Comparison of ENCODE assay signal across 27 mouse cellular contexts in the genomic region with DNA sequence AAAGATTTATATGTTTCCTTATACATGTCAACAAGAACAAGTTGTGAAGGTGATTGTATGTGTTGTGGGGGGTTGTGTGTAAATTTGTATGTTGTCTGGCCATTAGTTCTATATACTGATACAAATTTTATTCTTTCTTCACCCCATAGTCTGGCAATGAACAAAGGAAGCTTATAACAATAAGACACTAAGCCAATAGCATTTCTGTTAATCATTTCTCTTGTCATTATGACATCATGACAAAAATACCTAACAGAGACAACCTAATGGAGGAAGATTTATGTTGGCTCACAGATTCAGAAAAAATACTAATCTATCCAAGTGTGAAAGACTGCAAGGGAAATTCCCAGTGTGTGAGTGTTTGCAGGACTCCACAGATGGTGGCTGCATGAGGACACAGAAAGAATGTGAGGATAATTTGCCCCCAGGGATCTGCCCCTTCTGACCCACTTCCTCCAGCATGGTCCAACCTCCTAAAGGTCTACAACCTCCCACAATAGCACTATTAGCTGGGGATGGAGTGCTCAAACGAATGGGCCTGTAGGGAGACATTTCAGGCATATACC.
DNase-seq lines count a peak whose midpoint lies in the region; ATAC-seq and TF ChIP-seq lines count a peak whose summit lies in the region.
"Had no signal": no experiment of that assay in that cellular context is flagged by ENCODE, and none has a peak within 500 bp of the region (broad histone marks: within the 10 kb centered on the region; RNA-seq: fewer than 3 reads in every experiment).

No protein-coding gene starts in this region.

- DNase-seq in kidney, postnatal 10 days: peak; percentile 8
- DNase-seq in kidney, adult 18-20 months: no peak
- peak; percentile 71 for DNase-seq in Patski (ENCODE audit: low read depth, low spot score)
- peak; percentile 48 for DNase-seq in embryo, embryonic 11.5 days (ENCODE audit: low read depth, low spot score)
- no peak for DNase-seq in limb, embryonic 14.5 days (ENCODE audit: low spot score)
- DNase-seq in midbrain, postnatal 0 days (ENCODE audit: low spot score): no peak
- no peak for DNase-seq in retina, postnatal 1 day
- DNase-seq: adrenal gland, postnatal 25 days; cerebellum, adult 18-20 months; cerebellum, postnatal 10 days; gastrocnemius, adult 2 months; kidney, adult 8-10 months; kidney, postnatal 25 days; liver; lung, adult 2 months; lung, postnatal 10 days; right cerebral cortex, adult 18-20 months; spleen, adult 18-20 months; thymus, postnatal 14 days had no signal

- H3K27ac ChIP-seq in limb, embryonic 14.5 days (replicated peaks; ENCODE audit: low read depth, low read length): no peak overlapping the region
- no peak overlapping the region for H3K27ac ChIP-seq in midbrain, postnatal 0 days (ENCODE audit: low read depth, low read length)
- H3K27ac ChIP-seq in midbrain, embryonic 16.5 days (ENCODE audit: low read length): no peak overlapping the region
- H3K27ac ChIP-seq: forebrain, embryonic 13.5 days; gastrocnemius, adult 2 months; heart, embryonic 13.5 days; hindbrain, embryonic 15.5 days; layer of hippocampus, adult 2 months; liver, embryonic 14.5 days; macrophage; midbrain, embryonic 10.5 days had no signal

- no peak overlapping the region for H3K4me2 ChIP-seq in limb, embryonic 14.5 days (replicated peaks; ENCODE audit: low read depth, low read length, severe bottlenecking)
- H3K4me2 ChIP-seq in midbrain, postnatal 0 days (ENCODE audit: low read depth, low read length, poor library complexity, severe bottlenecking): no peak overlapping the region
- no peak overlapping the region for H3K4me2 ChIP-seq in midbrain, embryonic 16.5 days (ENCODE audit: low read length)
- H3K4me2 ChIP-seq: forebrain, embryonic 13.5 days; heart, embryonic 13.5 days; hindbrain, embryonic 15.5 days had no signal

- no peak for TF ChIP-seq POLR2A in limb, embryonic 14.5 days (IDR thresholded peaks at IDR 0.05; ENCODE audit: borderline replicate concordance, extremely low read depth, insufficient read depth, insufficient read length)

- H3K9ac ChIP-seq in limb, embryonic 14.5 days (ENCODE audit: low read depth, low read length, severe bottlenecking): no peak overlapping the region
- H3K9ac ChIP-seq in midbrain, postnatal 0 days (replicated peaks; ENCODE audit: low read length, poor library complexity, severe bottlenecking): no peak overlapping the region
- no peak overlapping the region for H3K9ac ChIP-seq in midbrain, embryonic 16.5 days (ENCODE audit: low read depth, low read length)
- H3K9ac ChIP-seq: forebrain, embryonic 13.5 days; heart, embryonic 13.5 days; hindbrain, embryonic 15.5 days; liver, embryonic 14.5 days had no signal

- POLR2A ChIA-PET in Patski (lab: Charles Lee): interaction anchor here (0.6 kb wide), 1 partner anchor 1169 kb away, joined by 4 read pairs; no protein-coding TSS in a partner anchor

- peak; percentile 97 for ATAC-seq in Patski
- ATAC-seq in limb, embryonic 14.5 days (ENCODE audit: low FRiP score, low read depth): 0 out of 2 replicates have a peak, but pooled peaks have one; percentile 15
- no peak for ATAC-seq in midbrain, postnatal 0 days (ENCODE audit: low FRiP score)
- ATAC-seq in midbrain, embryonic 16.5 days: no peak
- ATAC-seq: forebrain, embryonic 13.5 days had no signal

- no peak overlapping the region for H3K4me3 ChIP-seq in limb, embryonic 14.5 days (replicated peaks; ENCODE audit: low read length)
- no peak overlapping the region for H3K4me3 ChIP-seq in midbrain, postnatal 0 days (ENCODE audit: low read depth, low read length)
- H3K4me3 ChIP-seq in midbrain, embryonic 16.5 days (ENCODE audit: low read depth, low read length): no peak overlapping the region
- H3K4me3 ChIP-seq: forebrain, embryonic 13.5 days; gastrocnemius, adult 2 months; heart, embryonic 13.5 days; hindbrain, embryonic 15.5 days; layer of hippocampus, adult 2 months; midbrain, embryonic 10.5 days had no signal

- WGBS in limb, embryonic 14.5 days: 33% methylated on average over 1 of the region's 1 CpGs
- WGBS in midbrain, postnatal 0 days: 37% methylated on average over 1 of the region's 1 CpGs
- 33% methylated on average over 1 of the region's 1 CpGs for WGBS in midbrain, embryonic 16.5 days

- no peaks in the 10 kb centered on the region for H3K36me3 ChIP-seq in limb, embryonic 14.5 days (ENCODE audit: control insufficient read depth, insufficient read depth, low read length)
- H3K36me3 ChIP-seq in midbrain, postnatal 0 days (ENCODE audit: insufficient read depth, low read length): no peaks in the 10 kb centered on the region
- H3K36me3 ChIP-seq in midbrain, embryonic 16.5 days (ENCODE audit: control insufficient read depth, insufficient read depth, low read length): no peaks in the 10 kb centered on the region
- H3K36me3 ChIP-seq: heart, embryonic 13.5 days; hindbrain, embryonic 15.5 days; midbrain, embryonic 10.5 days had no signal

- no peak for TF ChIP-seq CTCF in Patski (IDR thresholded peaks at IDR 0.05)
- no peak for TF ChIP-seq CTCF in midbrain, postnatal 0 days (IDR thresholded peaks at IDR 0.05)

- in situ Hi-C loops in Patski (cut with MboI; ENCODE audit: low pct_unique_long_range_greater_than_20kb): no loop called here

- H3K4me1 ChIP-seq in limb, embryonic 14.5 days (ENCODE audit: control insufficient read depth, insufficient read depth, low read length): no peaks in the 10 kb centered on the region
- no peaks in the 10 kb centered on the region for H3K4me1 ChIP-seq in midbrain, postnatal 0 days (ENCODE audit: insufficient read depth, low read length)
- no peaks in the 10 kb centered on the region for H3K4me1 ChIP-seq in midbrain, embryonic 16.5 days (ENCODE audit: control insufficient read depth, insufficient read depth, low read length)
- H3K4me1 ChIP-seq: forebrain, embryonic 13.5 days; heart, embryonic 13.5 days; hindbrain, embryonic 15.5 days; midbrain, embryonic 10.5 days had no signal

- H3K27me3 ChIP-seq in Patski: no peaks in the 10 kb centered on the region
- H3K27me3 ChIP-seq in limb, embryonic 14.5 days (ENCODE audit: control insufficient read depth, insufficient read depth, low read length): no peaks in the 10 kb centered on the region
- H3K27me3 ChIP-seq in midbrain, postnatal 0 days (ENCODE audit: insufficient read depth, low read length): no peaks in the 10 kb centered on the region
- H3K27me3 ChIP-seq in midbrain, embryonic 16.5 days (ENCODE audit: control insufficient read depth, insufficient read depth, low read depth, low read length): no peaks in the 10 kb centered on the region
- H3K27me3 ChIP-seq: forebrain, embryonic 13.5 days; heart, embryonic 13.5 days; hindbrain, embryonic 15.5 days had no signal

- CTCF ChIA-PET in Patski (lab: Charles Lee): interaction anchor here (1.0 to 1.2 kb wide), 2 partner anchors 17 to 42 kb away, joined by 3 read pairs; no protein-coding TSS in a partner anchor

- H3K9me3 ChIP-seq in limb, embryonic 14.5 days (ENCODE audit: control insufficient read depth, low read length): no peaks in the 10 kb centered on the region
- no peaks in the 10 kb centered on the region for H3K9me3 ChIP-seq in midbrain, postnatal 0 days (ENCODE audit: low read length)
- H3K9me3 ChIP-seq in midbrain, embryonic 16.5 days (replicated peaks; ENCODE audit: control insufficient read depth, low read length, poor library complexity, severe bottlenecking): no peaks in the 10 kb centered on the region
- H3K9me3 ChIP-seq: forebrain, embryonic 13.5 days; heart, embryonic 13.5 days; hindbrain, embryonic 15.5 days; midbrain, embryonic 10.5 days had no signal

Comparison
In these comparisons a context has a peak if more than half of its experiments do, and no peak if none do; other contexts are left out.
1. DNase-seq: peak in kidney, postnatal 10 days (single experiment), Patski (single experiment) and embryo, embryonic 11.5 days (single experiment); none in kidney, adult 18-20 months (single experiment), limb, embryonic 14.5 days (single experiment), midbrain, postnatal 0 days (single experiment) and retina, postnatal 1 day (single experiment).
2. ATAC-seq: peak in Patski (single experiment) and limb, embryonic 14.5 days (single experiment); none in midbrain, postnatal 0 days (single experiment) and midbrain, embryonic 16.5 days (single experiment).